Mouse (Mus musculus) WW6 (cell line): ENCODE results near the gene Med24.
"Not testable (repeated sequence)": the region's sequence is repeated elsewhere in the genome, so short reads cannot be mapped to it uniquely, and the experiment has no call there.

ENCODE experiments used
- DNase-seq: peaks from one replicate; pipeline ENCODE4 v3.0.0-alpha.2; 2013; ENCODE audit warnings: low read depth, low spot score

Gene Med24

GRCm38 (mm10) chr11:98721458-98722226 lies 7.6 kb downstream of the Med24 start:
- no peak for DNase-seq

GRCm38 (mm10) chr11:98720756-98721155 lies 8.5 kb downstream of the Med24 start:
- DNase-seq, result no peak

GRCm38 (mm10) chr11:98717904-98718303 lies 11.3 kb downstream of the Med24 start:
- peak; percentile 69 for DNase-seq

- no peak for DNase-seq
Measured at GRCm38 (mm10) chr11:98715946-98716345, 13.3 kb downstream of the Med24 start.

- DNase-seq, result no peak
Measured at GRCm38 (mm10) chr11:98713703-98714102, 15.5 kb downstream of the Med24 start.

GRCm38 (mm10) chr11:98712009-98712408 lies 17.2 kb downstream of the Med24 start:
- not testable (repeated sequence) for DNase-seq

- DNase-seq, result no peak
Measured at GRCm38 (mm10) chr11:98711046-98711434, 18.2 kb downstream of the Med24 start.

GRCm38 (mm10) chr11:98710416-98711045 lies 18.7 kb downstream of the Med24 start:
- DNase-seq, result peak; percentile 83

- DNase-seq, result no peak
Measured at GRCm38 (mm10) chr11:98709001-98709741, 20.1 kb downstream of the Med24 start.

- no peak for DNase-seq
Measured at GRCm38 (mm10) chr11:98708282-98708956, 20.8 kb downstream of the Med24 start.

GRCm38 (mm10) chr11:98707401-98708281 lies 21.6 kb downstream of the Med24 start:
- no peak for DNase-seq

- DNase-seq, result no peak
Measured at GRCm38 (mm10) chr11:98705021-98705420, 24.2 kb downstream of the Med24 start.

- DNase-seq, result no peak
Measured at GRCm38 (mm10) chr11:98702323-98702722, 26.9 kb downstream of the Med24 start.

GRCm38 (mm10) chr11:98701213-98701670 lies 28.0 kb downstream of the Med24 start, which contains the start of gene Csf3:
TSS of gene Csf3 (plus strand) at chr11:98701263.
- DNase-seq, result no peak

- no peak for DNase-seq
Measured at GRCm38 (mm10) chr11:98699911-98700310, 29.3 kb downstream of the Med24 start.

- DNase-seq, result no peak
Measured at GRCm38 (mm10) chr11:98698849-98699640, 30.2 kb downstream of the Med24 start.

GRCm38 (mm10) chr11:98697225-98697624 lies 32.0 kb downstream of the Med24 start:
- no peak for DNase-seq

- no peak for DNase-seq
Measured at GRCm38 (mm10) chr11:98696454-98697216, 32.6 kb downstream of the Med24 start.

- DNase-seq, result no peak
Measured at GRCm38 (mm10) chr11:98695408-98695807, 33.8 kb downstream of the Med24 start.
